Mouse (Mus musculus) forebrain, embryonic 15.5 days (tissue): ENCODE measurements around the gene Cyp19a1. TPM values are rescaled to one million over a fixed set of nuclear protein-coding genes. Genes with fewer than 3 reads are reported as not detected.

ENCODE experiments used
- ATAC-seq: fragments of 200-750 bp; cut with Nextera tagmentation; replicated peaks from 2 replicates; pipeline ENCODE4 v1.8.0; 2017; ENCODE audit warnings: mild to moderate bottlenecking, moderate TSS enrichment, moderate library complexity
- H3K27ac ChIP-seq: fragments of 300-500 bp; sonication (generic); replicated peaks from 2 replicates; pipeline ENCODE4 v1.5.1; 2015; ENCODE audit warnings: mild to moderate bottlenecking, inconsistent platforms
- H3K27me3 ChIP-seq: fragments of 300-500 bp; sonication (generic); 2 replicates; pipeline ENCODE4 v1.6.1; 2015; ENCODE audit warnings: inconsistent platforms
- H3K36me3 ChIP-seq: fragments of 300-500 bp; sonication (generic); 2 replicates; pipeline ENCODE4 v1.6.1; 2015; ENCODE audit warnings: mild to moderate bottlenecking, inconsistent platforms
- H3K4me1 ChIP-seq: fragments of 300-500 bp; sonication (generic); 2 replicates; pipeline ENCODE4 v1.6.1; 2015; ENCODE audit warnings: inconsistent platforms
- H3K4me2 ChIP-seq: fragments of 300-500 bp; sonication (generic); replicated peaks from 2 replicates; pipeline ENCODE4 v1.6.1; 2015; ENCODE audit warnings: mild to moderate bottlenecking, inconsistent platforms
- H3K4me3 ChIP-seq: fragments of 300-500 bp; sonication (generic); 2 replicates; pipeline ENCODE4 v1.5.1; 2015; ENCODE audit warnings: mild to moderate bottlenecking, inconsistent platforms
- H3K9ac ChIP-seq: fragments of 300-500 bp; sonication (generic); replicated peaks from 2 replicates; pipeline ENCODE4 v1.6.1; 2015; ENCODE audit warnings: mild to moderate bottlenecking, inconsistent platforms
- H3K9me3 ChIP-seq: fragments of 300-500 bp; sonication (generic); 2 replicates; pipeline ENCODE4 v1.6.1; 2016; ENCODE audit warnings: inconsistent platforms
- WGBS: fragments of 180-500 bp; shearing (Covaris S2); methylation state at CpG from one replicate; pipeline ENCODE4 v1.1.7; 2015; ENCODE audit warnings: mixed read lengths; 5-methylcytosine and 5-hydroxymethylcytosine counted together
- polyA plus RNA-seq: library from polyadenylated mRNA; unstranded; fragments of >200 nt; fragmentation: Nextera tagmentation; extraction: Ambion mirVana; gene quantifications from 2 replicates; pipeline ENCODE4 v1.2.1, GENCODE M21; 2015

Gene Cyp19a1
- polyA plus RNA-seq, 1 experiment from 2014 or later: 1.1 TPM

- 81% methylated on average over 6 of the region's 6 CpGs for WGBS
- Histone ChIP-seq H3K4me1 (no peaks in the 10 kb centered on the region), H3K9me3 (no peaks in the 10 kb centered on the region), H3K9ac (no peak overlapping the region), H3K27me3 (no peaks in the 10 kb centered on the region), H3K4me3 (no peak overlapping the region), H3K36me3 (no peaks in the 10 kb centered on the region), H3K27ac (no peak overlapping the region), H3K4me2 (no peak overlapping the region)
- ATAC-seq: no peak
These were observed 2.1 kb upstream of the Cyp19a1 start for GRCm38 (mm10) chr9:54269987-54270386.

- no peaks in the 10 kb centered on the region for H3K9me3 ChIP-seq
- no peak for ATAC-seq
- no peaks in the 10 kb centered on the region for H3K27me3 ChIP-seq
- no peaks in the 10 kb centered on the region for H3K36me3 ChIP-seq
- no peak overlapping the region for H3K4me3 ChIP-seq
- H3K27ac ChIP-seq: no peak overlapping the region
- no peaks in the 10 kb centered on the region for H3K4me1 ChIP-seq
- 84% methylated on average over 4 of the region's 4 CpGs for WGBS
- no peak overlapping the region for H3K4me2 ChIP-seq
- no peak overlapping the region for H3K9ac ChIP-seq
These were observed 3.2 kb downstream of the Cyp19a1 start for GRCm38 (mm10) chr9:54264754-54265153.

- no peaks in the 10 kb centered on the region for H3K36me3 ChIP-seq
- H3K27me3 ChIP-seq: no peaks in the 10 kb centered on the region
- 33% methylated on average over 3 of the region's 3 CpGs for WGBS
- peak; percentile 89 for ATAC-seq
- no peaks in the 10 kb centered on the region for H3K9me3 ChIP-seq
- no peak overlapping the region for H3K9ac ChIP-seq
- H3K27ac ChIP-seq: peak overlapping the region; percentile 91
- H3K4me3 ChIP-seq: no peak overlapping the region
- peaks cover 17% of the 10 kb centered on the region for H3K4me1 ChIP-seq
- no peak overlapping the region for H3K4me2 ChIP-seq
These were observed 22.8 kb downstream of the Cyp19a1 start for GRCm38 (mm10) chr9:54244869-54245665.

GRCm38 (mm10) chr9:54227580-54227979 is 40.3 kb downstream of the Cyp19a1 start:
- no peak for ATAC-seq
- Histone ChIP-seq H3K36me3 (no peaks in the 10 kb centered on the region), H3K27me3 (no peaks in the 10 kb centered on the region), H3K4me3 (no peak overlapping the region), H3K9ac (no peak overlapping the region), H3K4me2 (peak overlapping the region; percentile 19; the same call in 1 of the 2 replicates), H3K27ac (no peak overlapping the region), H3K9me3 (no peaks in the 10 kb centered on the region), H3K4me1 (peaks cover 7% of the 10 kb centered on the region; the same call in 1 of the 2 replicates)
- 45% methylated on average over 6 of the region's 6 CpGs for WGBS

DNA sequence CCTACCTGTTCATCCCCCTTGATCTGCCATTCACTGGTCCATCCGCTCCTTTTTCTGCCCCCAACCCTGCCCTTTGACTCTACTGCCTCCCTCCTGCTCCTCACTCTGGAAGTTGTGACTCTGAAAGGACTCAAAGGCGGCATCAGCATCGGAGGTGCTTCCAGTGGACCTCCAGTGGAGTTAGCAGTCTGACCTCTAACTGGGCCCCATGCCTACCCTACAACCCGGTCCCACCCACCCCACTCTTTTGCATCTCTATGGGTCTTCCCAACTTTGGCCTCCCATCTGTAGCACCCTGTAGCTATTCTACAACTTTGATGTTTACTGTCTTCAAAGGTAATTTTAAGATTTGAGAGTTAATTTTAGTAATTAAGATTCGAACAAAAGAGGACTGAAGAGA is 51.4 kb downstream of the Cyp19a1 start:
- Histone ChIP-seq H3K36me3 (no peaks in the 10 kb centered on the region), H3K4me2 (no peak overlapping the region), H3K27me3 (no peaks in the 10 kb centered on the region), H3K4me1 (no peaks in the 10 kb centered on the region), H3K4me3 (no peak overlapping the region), H3K9ac (no peak overlapping the region), H3K9me3 (no peaks in the 10 kb centered on the region), H3K27ac (no peak overlapping the region)
- WGBS: 78% methylated on average over 5 of the region's 5 CpGs
- no peak for ATAC-seq

GRCm38 (mm10) chr9:54214881-54215280 is 53.0 kb downstream of the Cyp19a1 start:
- 84% methylated on average over 9 of the region's 9 CpGs for WGBS
- Histone ChIP-seq H3K4me3 (no peak overlapping the region), H3K4me1 (no peaks in the 10 kb centered on the region), H3K27ac (no peak overlapping the region), H3K27me3 (no peaks in the 10 kb centered on the region), H3K9ac (no peak overlapping the region), H3K9me3 (no peaks in the 10 kb centered on the region), H3K36me3 (no peaks in the 10 kb centered on the region), H3K4me2 (no peak overlapping the region)
- ATAC-seq: no peak

DNA sequence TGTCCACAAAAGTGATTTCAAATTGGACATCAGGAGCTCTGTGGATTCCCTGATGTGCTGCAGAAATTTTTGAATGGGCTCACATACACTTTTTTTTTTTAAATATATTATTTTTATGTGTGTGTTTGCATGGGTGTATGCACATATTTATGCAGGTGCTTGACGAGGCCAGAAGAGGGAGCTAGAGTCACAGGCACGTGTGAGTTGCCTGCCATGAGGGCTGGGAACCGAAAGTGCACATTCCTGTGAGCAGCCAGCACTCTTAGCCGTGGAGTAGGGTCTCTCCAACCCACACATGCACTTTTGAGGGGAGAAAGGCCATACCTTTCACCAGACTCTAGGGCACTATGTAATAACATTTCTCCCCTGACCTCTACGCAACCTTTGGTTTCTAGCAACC is 73.1 kb downstream of the Cyp19a1 start:
- 77% methylated on average over 5 of the region's 5 CpGs for WGBS
- no peak overlapping the region for H3K4me3 ChIP-seq
- H3K27ac ChIP-seq: no peak overlapping the region
- no peak for ATAC-seq
- no peaks in the 10 kb centered on the region for H3K36me3 ChIP-seq
- no peak overlapping the region for H3K4me2 ChIP-seq
- H3K9me3 ChIP-seq: no peaks in the 10 kb centered on the region
- no peak overlapping the region for H3K9ac ChIP-seq
- no peaks in the 10 kb centered on the region for H3K27me3 ChIP-seq
- no peaks in the 10 kb centered on the region for H3K4me1 ChIP-seq

DNA sequence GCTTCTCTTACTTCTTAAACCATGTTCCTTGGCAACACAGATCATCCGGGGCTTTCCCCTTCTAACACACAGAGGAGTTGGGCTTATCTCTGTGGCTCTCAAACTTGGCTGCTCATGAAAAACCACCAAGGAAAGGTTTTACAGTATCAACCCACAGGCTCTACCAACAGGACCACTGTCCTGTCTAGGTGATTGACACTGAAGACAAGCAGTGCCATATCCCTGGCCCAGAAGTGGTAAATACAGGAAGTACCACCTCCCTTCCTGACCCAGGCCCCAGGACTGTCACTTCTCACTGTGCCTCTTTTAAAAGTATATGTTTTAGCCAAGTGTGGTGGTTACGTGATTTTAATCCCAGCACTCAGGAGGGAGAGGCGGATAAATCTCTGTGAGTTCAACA is 76.5 kb downstream of the Cyp19a1 start:
- H3K36me3 ChIP-seq: no peaks in the 10 kb centered on the region
- H3K27me3 ChIP-seq: no peaks in the 10 kb centered on the region
- no peak for ATAC-seq
- no peak overlapping the region for H3K9ac ChIP-seq
- no peak overlapping the region for H3K4me2 ChIP-seq
- H3K9me3 ChIP-seq: no peaks in the 10 kb centered on the region
- no peak overlapping the region for H3K27ac ChIP-seq
- H3K4me3 ChIP-seq: no peak overlapping the region
- no peaks in the 10 kb centered on the region for H3K4me1 ChIP-seq
- 91% methylated on average over 3 of the region's 3 CpGs for WGBS

DNA sequence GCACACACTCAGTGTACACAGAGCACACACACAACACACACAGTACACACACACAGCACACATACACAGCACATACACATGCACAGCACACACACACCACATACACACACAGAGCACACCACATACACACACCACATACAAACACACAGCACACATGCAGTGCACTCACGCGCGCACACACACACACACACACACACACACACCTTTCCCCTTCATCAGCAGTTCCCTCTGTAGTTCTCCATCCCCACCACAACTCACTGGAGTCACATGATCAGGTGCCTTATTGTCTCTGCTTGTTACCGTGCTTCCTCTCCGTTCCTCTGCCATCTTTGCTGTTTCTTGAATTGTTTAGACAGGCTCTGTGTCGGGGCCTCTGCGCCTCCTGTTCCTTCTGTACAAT is 85.4 kb downstream of the Cyp19a1 start:
- H3K4me2 ChIP-seq: no peak overlapping the region
- peak; percentile 38; the same call in 1 of the 2 replicates for ATAC-seq
- no peaks in the 10 kb centered on the region for H3K27me3 ChIP-seq
- no peak overlapping the region for H3K27ac ChIP-seq
- H3K4me3 ChIP-seq: no peak overlapping the region
- no peak overlapping the region for H3K9ac ChIP-seq
- 77% methylated on average over 7 of the region's 7 CpGs for WGBS
- no peaks in the 10 kb centered on the region for H3K36me3 ChIP-seq
- no peaks in the 10 kb centered on the region for H3K4me1 ChIP-seq
- no peaks in the 10 kb centered on the region for H3K9me3 ChIP-seq

DNA sequence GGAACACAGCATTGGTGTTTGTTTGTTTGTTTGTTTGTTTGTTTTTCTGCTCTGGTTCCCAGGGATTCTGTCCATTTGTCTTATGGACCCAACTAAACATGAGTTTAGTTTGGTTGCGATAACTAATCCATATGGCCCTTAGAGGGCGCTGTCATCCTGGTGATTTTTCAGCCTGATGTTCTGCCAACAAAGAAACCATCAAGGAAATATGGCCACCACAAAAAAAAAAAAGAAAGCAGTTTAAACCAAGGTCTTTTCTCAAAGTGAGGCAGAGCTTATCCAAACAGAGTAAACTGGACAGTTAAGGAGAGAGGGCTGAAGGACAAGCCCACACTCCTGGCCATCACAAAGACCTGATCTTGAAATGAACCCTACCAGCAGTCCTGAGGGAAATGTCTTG is 86.6 kb downstream of the Cyp19a1 start:
- Histone ChIP-seq H3K36me3 (no peaks in the 10 kb centered on the region), H3K9me3 (no peaks in the 10 kb centered on the region), H3K27me3 (no peaks in the 10 kb centered on the region), H3K4me3 (no peak overlapping the region), H3K9ac (no peak overlapping the region), H3K4me1 (no peaks in the 10 kb centered on the region), H3K27ac (no peak overlapping the region), H3K4me2 (no peak overlapping the region)
- 14% methylated on average over 2 of the region's 2 CpGs for WGBS
- no peak for ATAC-seq

GRCm38 (mm10) chr9:54180216-54180615 is 87.7 kb downstream of the Cyp19a1 start:
- WGBS: 81% methylated on average over 17 of the region's 17 CpGs
- no peak overlapping the region for H3K9ac ChIP-seq
- no peak overlapping the region for H3K4me3 ChIP-seq
- H3K4me2 ChIP-seq: no peak overlapping the region
- H3K27ac ChIP-seq: no peak overlapping the region
- ATAC-seq: no peak
- H3K4me1 ChIP-seq: no peaks in the 10 kb centered on the region
- H3K27me3 ChIP-seq: no peaks in the 10 kb centered on the region
- H3K36me3 ChIP-seq: no peaks in the 10 kb centered on the region
- no peaks in the 10 kb centered on the region for H3K9me3 ChIP-seq

DNA sequence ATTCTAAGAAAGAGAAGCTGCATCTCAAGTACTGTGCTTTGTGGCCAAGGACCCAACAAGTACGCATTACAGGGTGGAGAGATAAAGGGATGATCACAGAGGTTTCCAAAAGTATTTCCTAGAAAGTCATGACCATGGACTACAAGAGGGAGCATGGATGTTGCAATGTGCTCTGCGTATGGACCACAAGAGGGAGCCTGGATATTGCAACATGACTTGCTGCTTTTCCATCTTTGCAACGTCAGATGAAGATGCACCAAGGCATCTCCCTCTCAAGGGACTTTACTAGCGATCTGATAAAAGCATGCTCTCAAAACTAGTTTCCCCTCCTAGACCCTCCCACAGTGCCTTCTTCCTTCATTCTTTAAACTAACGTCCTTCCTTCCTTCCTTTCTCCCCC is 98.4 kb downstream of the Cyp19a1 start:
- Histone ChIP-seq H3K4me2 (no peak overlapping the region), H3K4me1 (no peaks in the 10 kb centered on the region), H3K27ac (no peak overlapping the region), H3K27me3 (no peaks in the 10 kb centered on the region), H3K9me3 (no peaks in the 10 kb centered on the region), H3K4me3 (no peak overlapping the region), H3K36me3 (no peaks in the 10 kb centered on the region), H3K9ac (no peak overlapping the region)
- peak; percentile 55; the same call in 1 of the 2 replicates for ATAC-seq
- WGBS: 53% methylated on average over 5 of the region's 5 CpGs

DNA sequence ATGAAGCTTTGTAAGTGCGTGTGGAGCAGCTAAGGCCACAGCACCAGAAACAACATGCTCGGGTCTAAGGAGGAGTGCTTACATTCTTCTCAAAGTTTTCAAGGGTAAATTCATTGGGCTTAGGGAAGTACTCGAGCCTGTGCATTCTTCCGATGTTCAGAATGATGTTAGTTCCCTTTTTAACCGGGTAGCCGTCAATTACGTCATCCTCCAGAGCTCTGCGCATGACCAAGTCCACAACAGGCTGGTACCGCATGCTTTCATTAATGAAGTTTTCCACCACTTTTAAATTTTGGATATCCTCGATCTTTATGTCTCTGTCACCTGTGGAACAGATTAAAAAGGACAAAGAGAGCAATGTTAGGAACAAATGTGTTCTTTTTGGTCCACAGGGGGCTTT is 99.5 kb downstream of the Cyp19a1 start:
- no peak for ATAC-seq
- Histone ChIP-seq H3K36me3 (no peaks in the 10 kb centered on the region), H3K4me2 (no peak overlapping the region), H3K4me1 (no peaks in the 10 kb centered on the region), H3K27ac (no peak overlapping the region), H3K9ac (no peak overlapping the region), H3K27me3 (no peaks in the 10 kb centered on the region), H3K4me3 (no peak overlapping the region), H3K9me3 (no peaks in the 10 kb centered on the region)
- WGBS: 83% methylated on average over 10 of the region's 10 CpGs
